ENCODE assay signal across 8 mouse cellular contexts in the genomic region with DNA sequence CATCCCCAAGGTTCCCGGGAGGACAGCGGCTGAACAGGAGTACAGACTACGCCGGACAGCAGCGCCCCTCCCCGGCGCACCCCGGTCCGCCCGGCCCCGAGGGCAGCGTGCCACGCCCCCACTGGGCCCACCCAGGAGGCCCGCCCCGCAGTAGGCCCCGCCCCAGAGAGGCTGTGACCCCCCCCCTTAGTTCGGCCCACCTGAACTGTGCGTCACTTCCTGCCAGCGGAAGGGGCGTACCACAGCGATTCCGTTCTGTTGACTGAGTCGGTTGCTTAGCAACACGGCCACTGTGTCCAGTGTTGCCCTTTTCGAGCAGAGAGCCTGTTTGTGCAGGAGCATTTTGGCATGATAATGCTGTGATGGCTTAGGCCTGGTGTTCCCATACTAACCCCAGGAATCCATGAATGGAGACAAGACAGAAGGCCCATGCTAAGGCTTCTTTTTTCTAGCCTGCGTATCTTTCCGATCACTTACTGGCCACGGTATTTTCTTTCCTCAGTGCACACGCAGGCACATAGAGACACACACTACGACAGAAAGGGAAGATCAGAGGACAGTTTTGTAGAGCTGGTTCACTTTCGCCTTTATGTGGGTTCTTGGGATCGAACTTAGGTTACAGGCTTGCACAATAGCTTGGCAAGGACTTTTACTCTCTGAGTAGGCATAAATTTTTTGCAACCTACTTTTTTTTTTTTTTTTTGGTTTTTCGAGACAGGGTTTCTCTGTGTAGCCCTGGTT. TPM values are rescaled to one million over a fixed set of nuclear protein-coding genes. Genes with fewer than 3 reads are reported as not detected.
A peak's percentile ranks its signal among the peaks of the same experiment; 100 is the strongest.
DNase-seq lines count a peak whose midpoint lies in the region; ATAC-seq and TF ChIP-seq lines count a peak whose summit lies in the region.

Fam234a (minus strand) TSS at position 142 of the 741 bp plus-strand sequence.

- H3K9ac ChIP-seq in embryonic facial prominence, embryonic 15.5 days = peak within 1 kb of the TSS; percentile 62
- H3K9ac ChIP-seq in limb, embryonic 12.5 days (replicated peaks) = peak within 1 kb of the TSS; percentile 73
- peak within 1 kb of the TSS; percentile 74 for H3K9ac ChIP-seq in midbrain, embryonic 14.5 days (replicated peaks; ENCODE audit: low read length)

- ATAC-seq in embryonic facial prominence, embryonic 15.5 days (ENCODE audit: insufficient number of reproducible peaks, low FRiP score, low TSS enrichment, low read depth) = peak; percentile 98
- peak; percentile 96 for ATAC-seq in limb, embryonic 12.5 days (ENCODE audit: insufficient number of reproducible peaks, insufficient read depth, low FRiP score, low TSS enrichment, low read depth)
- peak; percentile 97 for ATAC-seq in midbrain, embryonic 14.5 days (ENCODE audit: low FRiP score, low TSS enrichment)

- no peaks in the 10 kb centered on the region for H3K27me3 ChIP-seq in embryonic facial prominence, embryonic 15.5 days
- H3K27me3 ChIP-seq in limb, embryonic 12.5 days = no peaks in the 10 kb centered on the region
- H3K27me3 ChIP-seq in midbrain, embryonic 14.5 days (ENCODE audit: control insufficient read depth, insufficient read depth, low read length) = no peaks in the 10 kb centered on the region

- TF ChIP-seq CTCF in bone marrow macrophage, adult 2 months (IDR thresholded peaks at IDR 0.05; ENCODE audit: low read depth, low read length) = no peak

- 6% methylated on average over 33 of the region's 33 CpGs for WGBS in embryonic facial prominence, embryonic 15.5 days
- 9% methylated on average over 33 of the region's 33 CpGs for WGBS in limb, embryonic 12.5 days
- WGBS in midbrain, embryonic 14.5 days = 6% methylated on average over 32 of the region's 33 CpGs

- H3K4me1 ChIP-seq in bone marrow macrophage, adult 2 months (ENCODE audit: control insufficient read depth, insufficient read depth, low read length) = peaks cover 23% of the 10 kb centered on the region
- H3K4me1 ChIP-seq in embryonic facial prominence, embryonic 15.5 days = peaks cover 15% of the 10 kb centered on the region
- H3K4me1 ChIP-seq in limb, embryonic 12.5 days (replicated peaks) = peaks cover 8% of the 10 kb centered on the region; the same call in 1 of the 2 replicates
- H3K4me1 ChIP-seq in midbrain, embryonic 14.5 days (ENCODE audit: control insufficient read depth, insufficient read depth, low read length) = peaks cover 11% of the 10 kb centered on the region; the same call in 1 of the 2 replicates

- DNase-seq in 416B (ENCODE audit: low read depth) = peak; percentile 96
- DNase-seq in heart, adult 8-10 months (ENCODE audit: low spot score) = peak; percentile 94
- peak; percentile 92 to 93 for DNase-seq in kidney, adult 8-10 months
- DNase-seq in midbrain, embryonic 14.5 days = peak; percentile 98
- peak; percentile 72 for DNase-seq in spleen, adult 12 weeks (ENCODE audit: low spot score)

- no peaks in the 10 kb centered on the region; the same call in 1 of the 2 replicates for H3K9me3 ChIP-seq in embryonic facial prominence, embryonic 15.5 days (replicated peaks)
- H3K9me3 ChIP-seq in limb, embryonic 12.5 days = no peaks in the 10 kb centered on the region
- H3K9me3 ChIP-seq in midbrain, embryonic 14.5 days (ENCODE audit: control insufficient read depth, low read length) = no peaks in the 10 kb centered on the region

- TF ChIP-seq POLR2A in bone marrow macrophage, adult 2 months (IDR thresholded peaks at IDR 0.05; ENCODE audit: borderline replicate concordance, low read depth, low read length) = no peak

- peak within 1 kb of the TSS; percentile 68 for H3K4me3 ChIP-seq in bone marrow macrophage, adult 2 months (ENCODE audit: insufficient read depth, low read length)
- H3K4me3 ChIP-seq in embryonic facial prominence, embryonic 15.5 days (replicated peaks) = peak within 1 kb of the TSS; percentile 72
- H3K4me3 ChIP-seq in limb, embryonic 12.5 days (replicated peaks) = peak within 1 kb of the TSS; percentile 70
- H3K4me3 ChIP-seq in midbrain, embryonic 14.5 days (replicated peaks; ENCODE audit: low read depth, low read length) = peak within 1 kb of the TSS; percentile 74

- H3K36me3 ChIP-seq in embryonic facial prominence, embryonic 15.5 days = no peaks in the 10 kb centered on the region
- H3K36me3 ChIP-seq in limb, embryonic 12.5 days = no peaks in the 10 kb centered on the region
- H3K36me3 ChIP-seq in midbrain, embryonic 14.5 days (ENCODE audit: control insufficient read depth, insufficient read depth, low read length) = no peaks in the 10 kb centered on the region

- H3K27ac ChIP-seq in bone marrow macrophage, adult 2 months (ENCODE audit: insufficient read depth, low read depth, low read length) = peak within 1 kb of the TSS; percentile 69
- H3K27ac ChIP-seq in embryonic facial prominence, embryonic 15.5 days (replicated peaks) = peak within 1 kb of the TSS; percentile 83
- peak within 1 kb of the TSS; percentile 72 for H3K27ac ChIP-seq in limb, embryonic 12.5 days
- peak within 1 kb of the TSS; percentile 68 for H3K27ac ChIP-seq in midbrain, embryonic 14.5 days (replicated peaks; ENCODE audit: low read depth, low read length)

- peak within 1 kb of the TSS; percentile 83 for H3K4me2 ChIP-seq in embryonic facial prominence, embryonic 15.5 days (replicated peaks)
- peak within 1 kb of the TSS; percentile 76 for H3K4me2 ChIP-seq in limb, embryonic 12.5 days
- H3K4me2 ChIP-seq in midbrain, embryonic 14.5 days (ENCODE audit: low read length) = peak within 1 kb of the TSS; percentile 92

RNA-seq across cellular contexts. Expression of gene Fam234a, which starts in this region (rescaled TPM):
- 117 and 136 TPM in 2 replicates for polyA plus RNA-seq in bone marrow macrophage, adult 2 months (2012; ENCODE audit: insufficient read depth, insufficient read length, missing spikeins)
- 50.8 and 56.2 TPM in 2 replicates for polyA plus RNA-seq in embryonic facial prominence, embryonic 15.5 days (2015; fragmentation: Nextera tagmentation; extraction: Ambion mirVana)
- 100 to 1,000 TPM; 118 to 143 (median 133) TPM for total RNA-seq in heart, adult 8-10 months (2022)
- polyA plus RNA-seq in limb, embryonic 12.5 days (2016; fragmentation: Nextera tagmentation; extraction: Ambion mirVana) = 36.4 and 36.6 TPM in 2 replicates
- polyA plus RNA-seq in midbrain, embryonic 14.5 days (2014; fragmentation: Nextera tagmentation; extraction: Ambion mirVana) = 22.1 and 29.1 TPM in 2 replicates

Comparison
In these comparisons a context has a peak if more than half of its experiments do, and no peak if none do; other contexts are left out.
1. Peak in every context shown above with its lines: DNase-seq, ATAC-seq, H3K4me3 ChIP-seq and H3K27ac ChIP-seq.